20 mouse cellular contexts compared by ENCODE assay signal in the genomic region with DNA sequence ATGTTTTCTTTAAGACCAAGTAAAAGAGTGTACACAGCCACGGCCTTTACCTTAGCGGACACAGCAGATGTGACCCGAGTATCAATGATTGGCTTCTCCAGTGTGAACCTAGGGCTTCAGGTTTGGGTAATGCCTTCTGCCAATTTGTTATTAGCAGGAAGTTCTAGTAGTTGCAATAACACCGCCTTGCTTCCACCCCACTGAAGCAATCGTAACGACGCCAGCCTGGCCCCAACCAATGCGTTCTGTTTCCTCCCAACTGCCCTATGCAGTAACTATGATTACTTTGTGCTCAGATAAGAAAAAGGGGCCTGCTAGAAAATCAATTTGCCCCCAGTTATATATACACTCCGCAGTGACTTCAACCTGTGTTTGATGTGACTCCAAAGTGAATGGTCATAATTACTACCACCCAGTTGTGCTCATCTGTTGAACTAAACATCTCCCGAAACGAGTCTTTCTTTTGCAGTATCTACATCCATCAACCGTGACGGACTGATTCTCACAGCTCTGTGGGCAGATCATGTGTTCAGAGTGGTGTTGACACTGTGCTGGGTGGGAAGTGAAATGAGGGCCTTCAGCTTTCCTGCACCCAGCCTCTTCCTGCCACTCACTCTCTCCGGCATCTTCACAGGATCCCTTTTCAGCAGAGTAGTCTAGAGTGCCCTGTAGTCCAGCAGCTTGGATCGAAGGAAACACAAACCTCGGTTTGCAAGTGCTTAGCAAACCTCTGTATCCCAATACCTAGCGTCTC. TPM values are rescaled to one million over a fixed set of nuclear protein-coding genes. Genes with fewer than 3 reads are reported as not detected.
A peak's percentile ranks its signal among the peaks of the same experiment; 100 is the strongest.
DNase-seq lines count a peak whose midpoint lies in the region; ATAC-seq lines count a peak whose summit lies in the region.
"Had no signal": no experiment of that assay in that cellular context is flagged by ENCODE, and none has a peak within 500 bp of the region (broad histone marks: within the 10 kb centered on the region; RNA-seq: fewer than 3 reads in every experiment).

No protein-coding gene starts in this region.

- H3K9me3 ChIP-seq in liver, embryonic 15.5 days (replicated peaks), result no peaks in the 10 kb centered on the region
- H3K9me3 ChIP-seq: embryonic facial prominence, embryonic 15.5 days; forebrain, embryonic 10.5 days; heart, embryonic 13.5 days; hindbrain, embryonic 15.5 days had no signal

- H3K4me2 ChIP-seq in liver, embryonic 15.5 days, result peak overlapping the region; percentile 18; the same call in 1 of the 2 replicates
- H3K4me2 ChIP-seq: embryonic facial prominence, embryonic 15.5 days; heart, embryonic 13.5 days; hindbrain, embryonic 15.5 days had no signal

- DNase-seq in liver (no peak), 416B (ENCODE audit: low read depth) (peak; percentile 13)
- no peak for DNase-seq in frontal cortex, adult 2 months (ENCODE audit: extremely low spot score in 1 of 2, low spot score in 1 of 2)
- DNase-seq in lung, postnatal 25 days (ENCODE audit: low spot score), result no peak
- DNase-seq: adrenal gland, postnatal 10 days; cerebellum, adult 18-20 months; cerebellum, adult 9-11 months; embryo, embryonic 11 days; gastrocnemius, postnatal 36 days; heart, adult 2 months; heart, postnatal 36 days had no signal

- no peak for ATAC-seq in liver, embryonic 15.5 days (ENCODE audit: insufficient read depth)
- peak; percentile 30; the same call in 1 of the 2 replicates for ATAC-seq in neutrophil, adult 5-6 weeks (ENCODE audit: extremely low read depth, insufficient number of reproducible peaks, low FRiP score, poor library complexity, severe bottlenecking)
- ATAC-seq: forebrain, embryonic 14.5 days had no signal

- no peak overlapping the region for H3K27ac ChIP-seq in liver, embryonic 15.5 days (replicated peaks)
- H3K27ac ChIP-seq in macrophage, result peak overlapping the region; percentile 17; the same call in 1 of the 2 replicates
- H3K27ac ChIP-seq: forebrain, embryonic 10.5 days; heart, adult 2 months; heart, embryonic 13.5 days; hindbrain, embryonic 15.5 days had no signal

- 69% methylated on average over 17 of the region's 17 CpGs for WGBS in liver, embryonic 15.5 days (ENCODE audit: insufficient replicate concordance)
- WGBS in macrophage (ENCODE audit: missing documents), result 44% methylated on average over 17 of the region's 17 CpGs

- no peak overlapping the region for H3K9ac ChIP-seq in liver, embryonic 15.5 days
- H3K9ac ChIP-seq: embryonic facial prominence, embryonic 15.5 days; heart, embryonic 13.5 days; hindbrain, embryonic 15.5 days had no signal

- H3K79me2 ChIP-seq in macrophage (ENCODE audit: inconsistent target), result no peaks in the 10 kb centered on the region

- H3K4me1 ChIP-seq in liver, embryonic 15.5 days (replicated peaks), result no peaks in the 10 kb centered on the region
- H3K4me1 ChIP-seq: forebrain, embryonic 10.5 days; hindbrain, embryonic 15.5 days had no signal

- H3K36me3 ChIP-seq in liver, embryonic 15.5 days (replicated peaks), result no peaks in the 10 kb centered on the region
- H3K36me3 ChIP-seq in macrophage (ENCODE audit: inconsistent target), result no peaks in the 10 kb centered on the region
- H3K36me3 ChIP-seq: embryonic facial prominence, embryonic 15.5 days; forebrain, embryonic 10.5 days; heart, embryonic 13.5 days; hindbrain, embryonic 15.5 days had no signal

- H3K27me3 ChIP-seq in liver, embryonic 15.5 days, result no peaks in the 10 kb centered on the region
- H3K27me3 ChIP-seq: embryonic facial prominence, embryonic 15.5 days; heart, embryonic 13.5 days; hindbrain, embryonic 15.5 days had no signal

- H3K4me3 ChIP-seq in liver, embryonic 15.5 days (replicated peaks), result no peak overlapping the region
- no peak overlapping the region for H3K4me3 ChIP-seq in macrophage (ENCODE audit: inconsistent target)
- H3K4me3 ChIP-seq: embryonic facial prominence, embryonic 15.5 days; erythroblast, embryonic 14.5 days; forebrain, embryonic 10.5 days; heart, adult 2 months; heart, embryonic 13.5 days; hindbrain, embryonic 15.5 days had no signal

RNA-seq across cellular contexts. Expression of a gene that starts 51.0 kb away (rescaled TPM):
- polyA plus RNA-seq in liver, embryonic 15.5 days (2015; fragmentation: Nextera tagmentation; extraction: Ambion mirVana), result 60.0 and 62.2 TPM in 2 replicates
- 10 to 100 TPM in 8 of 26 experiments, 1 to 10 TPM in 18; 2.1 to 33.6 (median 6.9) TPM for total RNA-seq in macrophage (2018; cell fraction: chromatin; rRNA removed)
- total RNA-seq in macrophage (2018; cell fraction: cytosol; rRNA removed), result 10 to 100 TPM in 19 of 26 experiments, 1 to 10 TPM in 7; 5.6 to 23.6 (median 13.1) TPM
- 10 to 100 TPM in 18 of 26 experiments, 1 to 10 TPM in 8; 6.2 to 46.4 (median 13.2) TPM for total RNA-seq in macrophage (2018; cell fraction: nucleus; rRNA removed)
- polyA plus RNA-seq in macrophage (2018), result 16.1 to 20.5 TPM (median 19.7 TPM) in 3 replicates
- 105 and 112 TPM in 2 replicates for total RNA-seq in neutrophil, adult 5-6 weeks (2017)
- polyA plus RNA-seq in frontal cortex, adult 2 months (2012; rRNA removed), result 22.3 and 22.9 TPM in 2 replicates
